Mouse (Mus musculus) E14TG2a.4 (cell line): ENCODE results near the gene Tnfrsf8.

Source experiments
- H3K27me3 ChIP-seq: 2 replicates; pipeline ENCODE4 v1.6.1; 2014; ENCODE audit warnings: low read length, control low read depth; ENCODE audit not compliant: insufficient read depth
- H3K36me3 ChIP-seq: 2 replicates; pipeline ENCODE4 v1.6.1; 2014; ENCODE audit warnings: low read length, control low read depth; ENCODE audit not compliant: insufficient read depth
- H3K4me1 ChIP-seq: replicated peaks from 2 replicates; pipeline ENCODE4 v1.6.1; 2014; ENCODE audit warnings: low read depth, low read length, control low read depth
- H3K4me3 ChIP-seq: replicated peaks from 2 replicates; pipeline ENCODE4 v1.5.1; 2014; ENCODE audit warnings: mild to moderate bottlenecking, low read length
- H3K9me3 ChIP-seq: 2 replicates; pipeline ENCODE4 v1.6.1; 2014; ENCODE audit warnings: low read length, control low read depth
- CTCF ChIP-seq: conservative IDR thresholded peaks from 2 replicates; pipeline ENCODE4 v1.5.1; 2014; ENCODE audit warnings: low read length
- NANOG ChIP-seq: IDR thresholded peaks from 2 replicates; pipeline ENCODE4 v1.6.1; 2014; ENCODE audit warnings: borderline replicate concordance, low read length, mixed read lengths
- POU5F1 ChIP-seq: IDR thresholded peaks from 2 replicates; pipeline ENCODE4 v1.6.1; 2014; ENCODE audit warnings: low read length, borderline replicate concordance

Tnfrsf8 gene

DNA sequence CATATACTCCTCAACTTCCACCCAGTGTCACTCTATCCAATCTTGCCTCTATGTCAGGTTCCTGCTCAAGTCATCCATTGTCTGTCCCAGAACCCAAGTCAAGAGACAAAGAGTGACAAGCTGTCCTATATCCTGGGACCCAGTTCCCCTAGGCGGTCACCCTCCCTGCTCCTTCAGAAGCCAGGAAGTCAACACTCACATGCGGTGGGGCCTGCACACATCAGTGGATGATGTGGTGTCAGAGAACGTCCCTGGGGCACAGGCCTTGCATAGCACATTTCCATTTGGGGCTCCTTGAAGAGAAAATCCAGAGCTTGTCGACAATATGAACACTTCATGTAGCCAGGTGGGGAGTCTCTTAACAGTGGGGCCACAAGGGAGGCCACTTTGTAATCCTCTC is 90.4 kb downstream of the Tnfrsf8 start:
- Histone ChIP-seq H3K4me1 (peaks cover 8% of the 10 kb centered on the region), H3K27me3 (no peaks in the 10 kb centered on the region), H3K9me3 (no peaks in the 10 kb centered on the region), H3K4me3 (no peak overlapping the region), H3K36me3 (peaks cover 39% of the 10 kb centered on the region)
- TF ChIP-seq CTCF (no peak), POU5F1 (no peak), NANOG (no peak)

DNA sequence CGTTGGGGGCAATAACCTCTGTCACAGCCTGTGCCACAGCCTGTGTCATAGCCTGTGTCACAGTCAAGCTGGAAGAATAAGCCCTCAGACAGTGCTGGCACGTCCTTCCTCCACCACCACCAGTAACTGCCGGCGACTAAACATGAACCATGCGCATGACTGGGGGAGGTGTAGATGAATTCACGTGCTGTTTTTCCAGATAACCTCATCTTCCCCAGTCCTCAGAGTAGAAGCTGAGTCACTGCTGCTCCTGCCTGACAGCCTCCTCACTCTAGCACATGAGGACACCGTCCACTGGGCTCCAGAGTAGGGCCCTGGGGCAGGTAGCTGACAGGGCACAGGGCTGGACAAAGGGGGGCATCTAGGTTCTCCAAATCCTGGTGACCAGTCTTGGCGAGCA is 92.9 kb downstream of the Tnfrsf8 start:
- Histone ChIP-seq H3K4me3 (no peak overlapping the region), H3K27me3 (no peaks in the 10 kb centered on the region), H3K4me1 (peaks cover 10% of the 10 kb centered on the region), H3K9me3 (no peaks in the 10 kb centered on the region), H3K36me3 (peaks cover 54% of the 10 kb centered on the region)
- TF ChIP-seq NANOG: no peak
- no peak for TF ChIP-seq POU5F1
- no peak for TF ChIP-seq CTCF

DNA sequence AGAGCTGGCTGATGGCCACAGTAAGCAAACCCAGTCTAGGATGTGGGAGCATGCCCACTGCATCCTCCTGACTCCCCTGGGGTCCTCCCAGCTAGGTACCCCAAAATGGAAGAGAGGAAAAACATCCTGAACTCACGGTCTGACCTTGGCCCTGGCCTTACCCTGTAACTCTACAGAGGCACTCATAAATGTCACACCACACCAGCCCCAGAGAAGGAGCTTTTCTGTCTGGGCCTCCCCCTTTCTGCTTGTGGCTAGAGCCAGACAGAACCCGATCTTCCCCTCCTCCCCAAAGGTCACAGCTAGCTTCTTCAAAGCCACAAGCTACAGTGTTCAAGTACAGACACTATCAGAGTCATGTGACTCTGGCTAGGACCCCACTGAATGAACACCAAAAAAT is 93.6 kb downstream of the Tnfrsf8 start:
- H3K36me3 ChIP-seq: peaks cover 61% of the 10 kb centered on the region
- no peak overlapping the region for H3K4me3 ChIP-seq
- no peaks in the 10 kb centered on the region for H3K27me3 ChIP-seq
- no peak for TF ChIP-seq POU5F1
- TF ChIP-seq CTCF: no peak
- TF ChIP-seq NANOG: no peak
- peaks cover 10% of the 10 kb centered on the region for H3K4me1 ChIP-seq
- H3K9me3 ChIP-seq: no peaks in the 10 kb centered on the region

DNA sequence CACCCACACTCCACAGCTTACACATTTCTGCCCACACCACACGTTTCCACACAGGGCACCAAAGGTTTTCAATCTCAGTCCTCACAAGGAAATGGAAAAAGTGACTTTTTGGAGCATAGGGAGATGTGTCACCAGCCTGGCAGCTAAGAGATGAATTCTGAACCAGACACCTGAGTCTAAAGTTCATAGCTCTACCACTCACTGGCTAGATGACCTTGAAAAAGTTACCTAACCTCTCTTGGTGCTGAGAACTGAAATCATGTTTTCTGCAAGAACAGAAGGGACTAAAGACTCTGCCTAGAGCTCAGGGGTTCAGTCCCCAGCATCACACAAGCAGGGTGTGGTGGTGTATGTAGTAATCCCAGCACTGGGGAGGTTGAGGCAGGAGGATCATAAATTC is 95.0 kb downstream of the Tnfrsf8 start:
- TF ChIP-seq CTCF (no peak), NANOG (no peak), POU5F1 (no peak)
- Histone ChIP-seq H3K4me1 (peaks cover 22% of the 10 kb centered on the region), H3K36me3 (peaks cover 71% of the 10 kb centered on the region), H3K4me3 (no peak overlapping the region), H3K9me3 (peaks cover 10% of the 10 kb centered on the region; the same call in 1 of the 2 replicates), H3K27me3 (no peaks in the 10 kb centered on the region)

DNA sequence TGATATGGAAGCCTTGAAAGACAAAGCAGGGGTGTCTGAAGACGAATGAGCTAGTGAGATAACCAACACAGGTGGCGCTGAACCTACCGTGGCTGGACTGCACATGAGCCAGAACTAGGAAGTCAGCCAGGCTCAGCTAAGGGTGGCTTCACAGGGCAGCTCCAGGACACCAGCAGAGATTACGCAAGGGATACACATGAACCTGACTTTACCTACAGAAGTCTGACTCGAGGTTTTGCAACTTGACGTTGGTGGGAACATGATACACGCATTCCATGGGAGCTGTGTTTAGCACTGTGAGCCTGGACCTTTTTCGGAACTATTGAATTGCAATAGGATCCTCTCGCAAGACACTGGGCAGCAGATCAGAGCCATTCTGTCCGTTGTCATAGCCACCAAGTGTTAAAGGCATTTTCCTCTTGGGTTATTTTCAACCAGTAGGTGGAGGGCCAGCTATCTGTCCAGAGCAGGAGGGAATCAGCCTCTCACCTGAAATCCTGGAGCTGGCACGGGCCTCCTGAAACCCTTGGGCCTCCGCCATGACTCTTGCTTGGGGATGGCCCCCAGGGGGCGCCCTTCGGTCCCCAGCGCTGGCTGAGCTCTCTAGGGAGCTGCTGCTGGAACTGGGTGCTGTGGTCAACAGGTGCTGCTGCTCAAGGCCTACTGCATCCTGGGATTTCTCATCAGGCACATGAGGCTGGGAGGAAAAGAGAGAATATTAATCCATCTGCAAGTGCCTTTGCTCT is 95.6 kb downstream of the Tnfrsf8 start:
- H3K4me1 ChIP-seq: peaks cover 27% of the 10 kb centered on the region
- no peak overlapping the region for H3K4me3 ChIP-seq
- no peaks in the 10 kb centered on the region for H3K27me3 ChIP-seq
- H3K9me3 ChIP-seq: peaks cover 10% of the 10 kb centered on the region; the same call in 1 of the 2 replicates
- TF ChIP-seq CTCF: peak; percentile 72
- TF ChIP-seq NANOG: no peak
- peaks cover 67% of the 10 kb centered on the region for H3K36me3 ChIP-seq

DNA sequence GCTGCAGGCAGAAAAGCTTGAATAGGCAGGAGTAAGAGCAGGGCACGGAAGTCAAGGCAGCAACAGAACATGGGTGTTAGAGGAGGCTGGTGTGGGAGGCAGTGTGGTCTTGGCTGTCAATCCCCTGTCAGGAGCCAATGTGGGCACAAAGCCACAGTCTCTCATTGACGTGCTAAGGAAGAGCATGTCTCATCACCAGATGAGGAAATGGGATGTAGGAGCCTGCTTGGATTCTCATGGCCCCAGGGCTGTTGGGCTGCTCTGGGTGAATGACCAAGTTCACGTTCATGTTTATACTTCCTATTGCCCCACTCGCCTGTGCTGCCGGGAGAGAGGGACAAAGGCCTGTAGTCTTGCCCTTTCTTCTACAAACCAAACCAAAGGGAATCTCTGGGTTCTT is 97.1 kb downstream of the Tnfrsf8 start:
- Histone ChIP-seq H3K36me3 (peaks cover 54% of the 10 kb centered on the region), H3K4me1 (peaks cover 41% of the 10 kb centered on the region), H3K4me3 (no peak overlapping the region), H3K9me3 (peaks cover 10% of the 10 kb centered on the region; the same call in 1 of the 2 replicates), H3K27me3 (no peaks in the 10 kb centered on the region)
- TF ChIP-seq POU5F1 (no peak), CTCF (no peak)
